Mouse (Mus musculus) heart, postnatal 0 days (tissue): ENCODE measurements at regions not wholly inside any gene's neighbourhood (a gene's known extent, or its start where the extent isn't known, plus 50 kb on each side); places are given as distances from the start of the nearest gene placed in this dataset.

Experiments used
- CTCF ChIP-seq: IDR thresholded peaks from 2 replicates; pipeline ENCODE4 v1.5.1; 2016; ENCODE audit warnings: antibody characterized with exemption, control low read depth, low read depth
- EP300 ChIP-seq: IDR thresholded peaks from 2 replicates; pipeline ENCODE4 v1.6.1; 2016; ENCODE audit warnings: antibody characterized with exemption, low read depth

- TF ChIP-seq CTCF (no peak), EP300 (no peak)
Measured at GRCm38 (mm10) chr2:11083536-11083935, 88.4 kb upstream of the Prkcq start.
